Mouse (Mus musculus): ENCODE results near the gene Kntc1. TPM values are rescaled to one million over a fixed set of nuclear protein-coding genes. Genes with fewer than 3 reads are reported as not detected.
"Not testable (repeated sequence)": the region's sequence is repeated elsewhere in the genome, so short reads cannot be mapped to it uniquely, and the experiment has no call there.

Kntc1 gene
- polyA plus RNA-seq, 1 experiment from 2014 or later, result 4.9 TPM

DNA sequence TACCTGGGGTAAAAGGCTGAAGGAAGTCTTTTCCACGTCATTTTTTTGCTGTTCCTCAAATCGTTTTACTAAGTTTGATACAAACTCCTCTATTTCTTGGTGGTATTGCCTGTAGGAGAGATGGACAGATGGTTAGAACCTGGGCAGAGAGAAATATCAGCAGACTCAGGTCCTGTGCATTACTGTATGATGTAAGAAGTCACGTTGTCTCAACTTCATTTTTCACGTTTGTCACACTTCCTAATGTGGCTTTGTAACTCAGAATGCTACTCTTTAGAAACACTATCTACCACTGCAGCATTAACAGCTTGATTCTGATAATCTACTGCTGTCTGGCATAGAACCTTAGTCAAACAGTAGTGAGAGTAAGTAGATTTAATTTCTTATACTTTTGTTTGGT is 34.9 kb upstream of the Kntc1 start:
- no peak for DNase-seq (ENCODE audit: low spot score)
- Histone ChIP-seq H3K4me3 (ENCODE audit: low read depth, low read length) (no peak overlapping the region), H3K4me1 (replicated peaks; ENCODE audit: control insufficient read depth, insufficient read depth) (no peaks in the 10 kb centered on the region), H3K36me3 (ENCODE audit: control insufficient read depth, insufficient read depth, low read length) (peaks cover 10% of the 10 kb centered on the region), H3K27ac (replicated peaks) (no peak overlapping the region), H3K27me3 (ENCODE audit: control insufficient read depth, insufficient read depth, low read length) (no peaks in the 10 kb centered on the region), H3K9ac (ENCODE audit: low read length) (no peak overlapping the region), H3K9me3 (ENCODE audit: control insufficient read depth, low read length) (no peaks in the 10 kb centered on the region), H3K4me2 (replicated peaks; ENCODE audit: low read depth) (no peak overlapping the region)
- 85% methylated on average over 4 of the region's 4 CpGs for WGBS
- no peak for ATAC-seq (ENCODE audit: low FRiP score, low TSS enrichment)
- TF ChIP-seq CTCF (IDR thresholded peaks at IDR 0.05; ENCODE audit: low read depth) (no peak), EP300 (optimal IDR thresholded peaks at IDR 0.05) (no peak)

DNA sequence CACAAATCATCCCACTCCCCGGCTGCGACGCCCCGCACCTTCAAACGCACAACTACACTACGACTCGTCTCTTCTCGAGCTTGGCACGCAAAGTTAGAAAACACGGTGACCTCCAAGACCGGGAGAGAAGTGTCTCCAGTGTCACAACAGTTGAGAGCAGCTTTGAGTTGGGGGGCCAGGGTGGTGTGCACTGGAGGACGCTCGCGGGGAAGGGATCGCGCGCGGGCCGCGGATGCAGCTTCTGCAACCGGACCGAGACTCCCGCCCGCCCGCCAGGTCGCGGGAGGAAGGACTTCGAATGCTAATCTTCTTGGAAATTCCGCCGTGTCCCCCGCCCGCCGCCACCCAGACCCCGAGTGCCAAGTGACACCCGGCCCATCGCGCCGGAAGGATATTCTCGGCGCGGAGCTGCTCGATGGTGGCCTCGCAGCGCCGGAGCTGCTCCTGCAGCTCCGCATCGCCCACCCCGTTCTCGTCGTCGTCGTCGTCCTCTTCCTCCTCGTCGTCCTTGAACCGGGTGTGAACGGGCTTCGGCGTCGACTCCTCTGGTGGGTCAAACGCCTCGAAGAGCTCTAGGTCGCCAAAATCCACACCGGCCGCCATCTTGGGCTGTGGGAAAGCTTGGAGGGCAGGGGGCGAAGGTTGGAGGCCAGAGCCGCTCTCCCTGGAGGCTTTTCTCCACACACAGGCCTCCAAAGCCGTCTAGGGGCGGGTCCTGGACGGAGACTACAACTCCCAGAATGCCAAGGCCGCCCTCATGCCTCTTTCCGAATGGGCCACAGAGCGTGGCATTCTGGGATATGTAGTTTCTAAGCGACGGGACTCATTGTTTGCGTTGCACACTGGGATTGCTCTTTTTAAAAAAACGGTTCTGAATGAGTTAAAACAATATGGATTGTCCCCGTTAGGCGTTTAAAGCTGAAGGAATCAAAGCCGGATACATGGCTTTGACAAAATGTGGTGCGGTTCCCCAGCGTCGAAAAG is 28.9 kb upstream of the Kntc1 start, which contains the start of gene Zcchc8:
TSS of gene Zcchc8 (minus strand) at position 773 of the 984 bp plus-strand sequence.
- TF ChIP-seq CTCF (IDR thresholded peaks at IDR 0.05; ENCODE audit: low read depth) (peak; percentile 24), EP300 (optimal IDR thresholded peaks at IDR 0.05) (no peak)
- Histone ChIP-seq H3K4me1 (replicated peaks; ENCODE audit: control insufficient read depth, insufficient read depth) (no peaks in the 10 kb centered on the region), H3K27me3 (ENCODE audit: control insufficient read depth, insufficient read depth, low read length) (no peaks in the 10 kb centered on the region), H3K27ac (replicated peaks) (peak within 1 kb of the TSS; percentile 74; the same call in 1 of the 2 replicates), H3K36me3 (ENCODE audit: control insufficient read depth, insufficient read depth, low read length) (no peaks in the 10 kb centered on the region), H3K4me3 (ENCODE audit: low read depth, low read length) (peak within 1 kb of the TSS; percentile 73), H3K4me2 (replicated peaks; ENCODE audit: low read depth) (peak within 1 kb of the TSS; percentile 73), H3K9ac (ENCODE audit: low read length) (peak within 1 kb of the TSS; percentile 87), H3K9me3 (ENCODE audit: control insufficient read depth, low read length) (no peaks in the 10 kb centered on the region)
- ATAC-seq (ENCODE audit: low FRiP score, low TSS enrichment), result peak; percentile 100
- under 1% methylated on average over 83 of the region's 83 CpGs for WGBS
- DNase-seq (ENCODE audit: low spot score), result peak; percentile 96

DNA sequence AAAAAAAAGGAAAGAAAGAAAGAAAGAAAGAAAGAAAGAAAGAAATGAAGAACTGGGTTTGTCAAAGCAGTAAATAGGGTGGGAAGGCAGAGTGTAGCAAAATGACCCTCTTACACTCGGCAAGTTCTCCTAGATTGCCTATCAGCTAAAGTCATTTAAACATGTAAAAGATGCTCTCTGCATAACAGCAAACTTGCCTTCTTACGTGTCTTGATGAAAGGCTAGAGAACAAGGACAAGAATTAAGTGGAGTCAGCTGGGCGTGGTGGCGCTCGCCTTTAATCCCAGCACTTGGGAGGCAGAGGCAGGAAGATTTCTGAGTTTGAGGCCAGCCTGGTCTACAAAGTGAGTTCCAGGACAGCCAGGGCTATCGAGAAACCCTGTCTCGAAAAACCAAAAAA is 25.7 kb upstream of the Kntc1 start:
- 84% methylated on average over 7 of the region's 7 CpGs for WGBS
- not testable (repeated sequence) for H3K9me3 ChIP-seq (ENCODE audit: control insufficient read depth, low read length); H3K4me1 ChIP-seq (replicated peaks; ENCODE audit: control insufficient read depth, insufficient read depth); H3K27ac ChIP-seq (replicated peaks); DNase-seq (ENCODE audit: low spot score); H3K4me2 ChIP-seq (replicated peaks; ENCODE audit: low read depth); H3K4me3 ChIP-seq (ENCODE audit: low read depth, low read length); ATAC-seq (ENCODE audit: low FRiP score, low TSS enrichment); H3K36me3 ChIP-seq (ENCODE audit: control insufficient read depth, insufficient read depth, low read length); H3K9ac ChIP-seq (ENCODE audit: low read length); H3K27me3 ChIP-seq (ENCODE audit: control insufficient read depth, insufficient read depth, low read length)

DNA sequence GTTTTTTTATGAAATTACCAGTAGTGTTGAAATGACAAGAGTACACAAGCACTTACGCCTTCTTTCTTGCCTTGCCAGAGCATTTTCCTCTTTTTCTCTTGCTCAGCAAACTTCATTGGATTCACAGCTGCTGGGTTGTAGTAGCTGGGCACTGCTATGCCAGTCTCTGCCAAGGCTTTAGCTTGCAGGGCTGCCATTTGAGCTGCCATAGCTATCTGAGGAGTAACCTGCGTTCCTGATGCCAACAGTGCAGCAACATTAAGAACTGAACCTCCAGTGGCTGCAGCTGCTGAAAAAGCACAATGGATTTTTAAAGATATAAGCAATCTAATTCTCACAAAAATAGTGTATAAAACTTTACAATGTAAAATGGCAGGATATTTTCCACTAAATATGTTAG is 18.5 kb upstream of the Kntc1 start:
- DNase-seq (ENCODE audit: low spot score) (no peak), ATAC-seq (ENCODE audit: low FRiP score, low TSS enrichment) (no peak)
- H3K4me2 ChIP-seq (replicated peaks; ENCODE audit: low read depth), result no peak overlapping the region
- H3K9me3 ChIP-seq (ENCODE audit: control insufficient read depth, low read length), result no peaks in the 10 kb centered on the region
- no peaks in the 10 kb centered on the region for H3K27me3 ChIP-seq (ENCODE audit: control insufficient read depth, insufficient read depth, low read length)
- peaks cover 30% of the 10 kb centered on the region for H3K36me3 ChIP-seq (ENCODE audit: control insufficient read depth, insufficient read depth, low read length)
- H3K27ac ChIP-seq (replicated peaks), result no peak overlapping the region
- no peak overlapping the region for H3K9ac ChIP-seq (ENCODE audit: low read length)
- WGBS, result 90% methylated on average over 2 of the region's 2 CpGs
- H3K4me1 ChIP-seq (replicated peaks; ENCODE audit: control insufficient read depth, insufficient read depth), result no peaks in the 10 kb centered on the region
- TF ChIP-seq CTCF (IDR thresholded peaks at IDR 0.05; ENCODE audit: low read depth), result no peak
- no peak for TF ChIP-seq EP300 (optimal IDR thresholded peaks at IDR 0.05)
- H3K4me3 ChIP-seq (ENCODE audit: low read depth, low read length), result no peak overlapping the region

DNA sequence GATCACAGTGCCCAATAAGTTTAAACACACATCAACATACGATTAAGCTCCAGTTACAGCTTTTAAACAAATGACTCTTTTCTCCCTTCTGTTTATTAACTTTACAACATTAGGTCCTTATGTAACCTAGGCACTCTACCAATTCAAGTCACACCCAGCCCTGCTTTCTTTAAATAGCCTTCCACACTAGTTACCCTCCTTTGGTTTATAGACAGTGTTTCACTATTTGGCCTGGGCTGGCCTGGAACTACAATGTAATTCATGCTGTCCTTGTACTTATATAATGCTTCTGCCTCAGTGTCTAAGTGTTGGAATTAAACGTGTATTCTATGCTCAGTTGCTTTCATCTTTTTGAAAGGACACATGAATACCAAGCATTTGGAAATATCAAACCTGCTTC is 5.2 kb upstream of the Kntc1 start:
- WGBS, result 61% methylated on average over 2 of the region's 2 CpGs

DNA sequence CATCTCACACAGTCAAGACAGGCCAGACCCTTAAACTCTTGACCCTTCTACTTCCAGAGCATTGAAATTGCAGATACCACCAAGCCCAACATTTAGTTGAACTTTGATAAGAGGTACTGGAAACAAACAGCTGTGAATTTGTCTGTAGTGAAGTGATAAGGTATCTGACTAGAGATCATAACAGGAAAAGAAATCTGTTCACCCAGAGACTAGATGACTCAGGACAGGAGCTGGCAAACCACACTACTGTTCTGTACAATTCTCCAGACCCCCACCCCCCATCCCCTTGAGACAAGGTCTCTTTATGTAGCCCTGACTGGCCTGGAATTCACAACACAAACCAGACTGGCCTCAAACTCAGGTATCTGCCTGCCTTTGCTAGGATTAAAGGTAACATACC is 3.3 kb upstream of the Kntc1 start:
- TF ChIP-seq EP300 (optimal IDR thresholded peaks at IDR 0.05) (no peak), CTCF (IDR thresholded peaks at IDR 0.05; ENCODE audit: low read depth) (no peak)
- no peak overlapping the region for H3K4me3 ChIP-seq (ENCODE audit: low read depth, low read length)
- no peak for DNase-seq (ENCODE audit: low spot score)

More for the DNA sequence above, 5.2 kb upstream of the Kntc1 start:
- no peaks in the 10 kb centered on the region for H3K27me3 ChIP-seq (ENCODE audit: control insufficient read depth, insufficient read depth, low read length)
- no peak overlapping the region for H3K4me2 ChIP-seq (replicated peaks; ENCODE audit: low read depth)
- TF ChIP-seq EP300 (optimal IDR thresholded peaks at IDR 0.05), result no peak
- no peak for TF ChIP-seq CTCF (IDR thresholded peaks at IDR 0.05; ENCODE audit: low read depth)
- no peak for DNase-seq (ENCODE audit: low spot score)
- H3K36me3 ChIP-seq (ENCODE audit: control insufficient read depth, insufficient read depth, low read length), result peaks cover 17% of the 10 kb centered on the region
- H3K27ac ChIP-seq (replicated peaks), result no peak overlapping the region
- 0 out of 2 replicates have a peak, but pooled peaks cover 4% of the 10 kb centered on the region for H3K4me1 ChIP-seq (replicated peaks; ENCODE audit: control insufficient read depth, insufficient read depth)
- H3K9me3 ChIP-seq (ENCODE audit: control insufficient read depth, low read length), result no peaks in the 10 kb centered on the region
- H3K4me3 ChIP-seq (ENCODE audit: low read depth, low read length), result no peak overlapping the region
- H3K9ac ChIP-seq (ENCODE audit: low read length), result no peak overlapping the region
- ATAC-seq (ENCODE audit: low FRiP score, low TSS enrichment), result no peak

More for the DNA sequence above, 3.3 kb upstream of the Kntc1 start:
- no peaks in the 10 kb centered on the region for H3K9me3 ChIP-seq (ENCODE audit: control insufficient read depth, low read length)
- H3K36me3 ChIP-seq (ENCODE audit: control insufficient read depth, insufficient read depth, low read length), result peaks cover 13% of the 10 kb centered on the region
- peak overlapping the region; percentile 13; the same call in 1 of the 2 replicates for H3K9ac ChIP-seq (ENCODE audit: low read length)
- no peak overlapping the region for H3K27ac ChIP-seq (replicated peaks)
- no peaks in the 10 kb centered on the region for H3K27me3 ChIP-seq (ENCODE audit: control insufficient read depth, insufficient read depth, low read length)
- H3K4me1 ChIP-seq (replicated peaks; ENCODE audit: control insufficient read depth, insufficient read depth), result 0 out of 2 replicates have a peak, but pooled peaks cover 4% of the 10 kb centered on the region
- peak overlapping the region; percentile 69 for H3K4me2 ChIP-seq (replicated peaks; ENCODE audit: low read depth)
- no peak for ATAC-seq (ENCODE audit: low FRiP score, low TSS enrichment)

Measured in stomach, postnatal 0 days (tissue).